Mouse (Mus musculus): Measurements from ENCODE around the gene Sae1. TPM values are rescaled to one million over a fixed set of nuclear protein-coding genes. Genes with fewer than 3 reads are reported as not detected.
"Not testable (repeated sequence)": the region's sequence is repeated elsewhere in the genome, so short reads cannot be mapped to it uniquely, and the experiment has no call there.

Sae1 gene
- polyA plus RNA-seq, 1 experiment = 29.2 TPM

- Histone ChIP-seq H3K36me3 (ENCODE audit: control insufficient read depth, insufficient read depth, low read length) (no peaks in the 10 kb centered on the region), H3K4me3 (ENCODE audit: insufficient read depth, low read depth, low read length) (peak overlapping the region; percentile 89), H3K4me1 (ENCODE audit: control insufficient read depth, insufficient read depth, low read length) (peaks cover 13% of the 10 kb centered on the region), H3K27me3 (replicated peaks; ENCODE audit: control insufficient read depth, insufficient read depth, low read length) (no peaks in the 10 kb centered on the region), H3K27ac (ENCODE audit: insufficient read depth, low read depth, low read length) (peak overlapping the region; percentile 99)
- under 1% methylated on average over 31 of the region's 31 CpGs for WGBS
- TF ChIP-seq CTCF (conservative IDR thresholded peaks at IDR 0.05; ENCODE audit: insufficient read depth, insufficient read length, low read depth, low read length) (no peak), POLR2A (IDR thresholded peaks at IDR 0.05; ENCODE audit: low read depth, low read length) (peak; percentile 75)
- DNase-seq = peak; percentile 97
These were observed 11.7 kb upstream of the Sae1 start for GRCm38 (mm10) chr7:16399098-16399819.

- peaks cover 11% of the 10 kb centered on the region; the same call in 1 of the 2 replicates for H3K4me1 ChIP-seq (ENCODE audit: control insufficient read depth, insufficient read depth, low read length)
- no peaks in the 10 kb centered on the region for H3K36me3 ChIP-seq (ENCODE audit: control insufficient read depth, insufficient read depth, low read length)
- no peaks in the 10 kb centered on the region for H3K27me3 ChIP-seq (replicated peaks; ENCODE audit: control insufficient read depth, insufficient read depth, low read length)
- WGBS = 40% methylated on average over 3 of the region's 3 CpGs
- no peak for DNase-seq
- peak overlapping the region; percentile 89; the same call in 1 of the 2 replicates for H3K4me3 ChIP-seq (ENCODE audit: insufficient read depth, low read depth, low read length)
- peak overlapping the region; percentile 99 for H3K27ac ChIP-seq (ENCODE audit: insufficient read depth, low read depth, low read length)
- no peak for TF ChIP-seq CTCF (conservative IDR thresholded peaks at IDR 0.05; ENCODE audit: insufficient read depth, insufficient read length, low read depth, low read length)
- no peak for TF ChIP-seq POLR2A (IDR thresholded peaks at IDR 0.05; ENCODE audit: low read depth, low read length)
These were observed 10.9 kb upstream of the Sae1 start for GRCm38 (mm10) chr7:16398387-16399050.

- TF ChIP-seq CTCF (conservative IDR thresholded peaks at IDR 0.05; ENCODE audit: insufficient read depth, insufficient read length, low read depth, low read length) (no peak), POLR2A (IDR thresholded peaks at IDR 0.05; ENCODE audit: low read depth, low read length) (no peak)
- H3K27ac ChIP-seq (ENCODE audit: insufficient read depth, low read depth, low read length) = no peak overlapping the region
- 63% methylated on average over 4 of the region's 4 CpGs for WGBS
- peaks cover 6% of the 10 kb centered on the region; the same call in 1 of the 2 replicates for H3K4me1 ChIP-seq (ENCODE audit: control insufficient read depth, insufficient read depth, low read length)
- no peak for DNase-seq
- no peaks in the 10 kb centered on the region for H3K27me3 ChIP-seq (replicated peaks; ENCODE audit: control insufficient read depth, insufficient read depth, low read length)
- H3K36me3 ChIP-seq (ENCODE audit: control insufficient read depth, insufficient read depth, low read length) = no peaks in the 10 kb centered on the region
- no peak overlapping the region for H3K4me3 ChIP-seq (ENCODE audit: insufficient read depth, low read depth, low read length)
These were observed 9.9 kb upstream of the Sae1 start for GRCm38 (mm10) chr7:16397465-16397864.

- H3K27me3 ChIP-seq (replicated peaks; ENCODE audit: control insufficient read depth, insufficient read depth, low read length) = no peaks in the 10 kb centered on the region
- H3K4me1 ChIP-seq (ENCODE audit: control insufficient read depth, insufficient read depth, low read length) = peaks cover 6% of the 10 kb centered on the region; the same call in 1 of the 2 replicates
- WGBS = 0% methylated on average over 2 of the region's 2 CpGs
- H3K4me3 ChIP-seq (ENCODE audit: insufficient read depth, low read depth, low read length) = no peak overlapping the region
- DNase-seq = peak; percentile 72
- no peaks in the 10 kb centered on the region for H3K36me3 ChIP-seq (ENCODE audit: control insufficient read depth, insufficient read depth, low read length)
- TF ChIP-seq CTCF (conservative IDR thresholded peaks at IDR 0.05; ENCODE audit: insufficient read depth, insufficient read length, low read depth, low read length) = no peak
- no peak for TF ChIP-seq POLR2A (IDR thresholded peaks at IDR 0.05; ENCODE audit: low read depth, low read length)
- no peak overlapping the region for H3K27ac ChIP-seq (ENCODE audit: insufficient read depth, low read depth, low read length)
These were observed 8.3 kb upstream of the Sae1 start for GRCm38 (mm10) chr7:16395944-16396343.

GRCm38 (mm10) chr7:16392923-16393322 lies 5.3 kb upstream of the Sae1 start:
- 50% methylated on average over 4 of the region's 4 CpGs for WGBS
- Histone ChIP-seq H3K4me1 (ENCODE audit: control insufficient read depth, insufficient read depth, low read length) (no peaks in the 10 kb centered on the region), H3K4me3 (ENCODE audit: insufficient read depth, low read depth, low read length) (no peak overlapping the region), H3K27ac (ENCODE audit: insufficient read depth, low read depth, low read length) (no peak overlapping the region), H3K27me3 (replicated peaks; ENCODE audit: control insufficient read depth, insufficient read depth, low read length) (no peaks in the 10 kb centered on the region), H3K36me3 (ENCODE audit: control insufficient read depth, insufficient read depth, low read length) (no peaks in the 10 kb centered on the region)
- TF ChIP-seq CTCF (conservative IDR thresholded peaks at IDR 0.05; ENCODE audit: insufficient read depth, insufficient read length, low read depth, low read length) = no peak
- TF ChIP-seq POLR2A (IDR thresholded peaks at IDR 0.05; ENCODE audit: low read depth, low read length) = no peak
- DNase-seq = no peak

- H3K4me3 ChIP-seq (ENCODE audit: insufficient read depth, low read depth, low read length); H3K27ac ChIP-seq (ENCODE audit: insufficient read depth, low read depth, low read length); H3K36me3 ChIP-seq (ENCODE audit: control insufficient read depth, insufficient read depth, low read length); H3K27me3 ChIP-seq (replicated peaks; ENCODE audit: control insufficient read depth, insufficient read depth, low read length); DNase-seq; H3K4me1 ChIP-seq (ENCODE audit: control insufficient read depth, insufficient read depth, low read length): not testable (repeated sequence)
- 78% methylated on average over 2 of the region's 2 CpGs for WGBS
These were observed 2.3 kb upstream of the Sae1 start for GRCm38 (mm10) chr7:16389942-16390341.

GRCm38 (mm10) chr7:16376505-16376904 lies 11.1 kb downstream of the Sae1 start:
- TF ChIP-seq POLR2A (IDR thresholded peaks at IDR 0.05; ENCODE audit: low read depth, low read length) (no peak), CTCF (conservative IDR thresholded peaks at IDR 0.05; ENCODE audit: insufficient read depth, insufficient read length, low read depth, low read length) (peak; percentile 60)
- Histone ChIP-seq H3K4me1 (ENCODE audit: control insufficient read depth, insufficient read depth, low read length) (peaks cover 5% of the 10 kb centered on the region; the same call in 1 of the 2 replicates), H3K36me3 (ENCODE audit: control insufficient read depth, insufficient read depth, low read length) (no peaks in the 10 kb centered on the region; the same call in 1 of the 2 replicates), H3K27ac (ENCODE audit: insufficient read depth, low read depth, low read length) (no peak overlapping the region), H3K4me3 (ENCODE audit: insufficient read depth, low read depth, low read length) (no peak overlapping the region), H3K27me3 (replicated peaks; ENCODE audit: control insufficient read depth, insufficient read depth, low read length) (no peaks in the 10 kb centered on the region)
- peak; percentile 55 for DNase-seq
- 90% methylated on average over 1 of the region's 1 CpGs for WGBS
